Comparison of ENCODE assay signal across 7 mouse cellular contexts in genomic region chr12:69513166-69513565, GRCm38 (mm10).
DNase-seq lines count a peak whose midpoint lies in the region; ATAC-seq lines count a peak whose summit lies in the region.

No protein-coding gene starts in this region.

- peak; percentile 56 for ATAC-seq in megakaryocyte progenitor cell, adult 5-6 weeks (replicated peaks; ENCODE audit: poor library complexity)

- intact Hi-C loops in gastrocnemius, postnatal 14 days (cut with DNase I; ENCODE audit: low total_unique reads), result no loop called here

- peak; percentile 88 for DNase-seq in 416B (ENCODE audit: low read depth)
- DNase-seq in NIH3T3 (ENCODE audit: low read depth), result peak; percentile 55
- peak; percentile 62 to 89 for DNase-seq in kidney, postnatal 25 days
- DNase-seq in frontal cortex, postnatal 14 days (ENCODE audit: low spot score in 2 of 2), result no peak
- DNase-seq in gastrocnemius, postnatal 14 days, result no peak
- DNase-seq in thymus, postnatal 0 days (ENCODE audit: low spot score), result no peak

Comparison
In these comparisons a context has a peak if more than half of its experiments do, and no peak if none do; other contexts are left out.
1. DNase-seq: peak in 416B (single experiment), NIH3T3 (single experiment) and kidney, postnatal 25 days (2 of 2); none in frontal cortex, postnatal 14 days (0 of 2), gastrocnemius, postnatal 14 days (single experiment) and thymus, postnatal 0 days (single experiment).